Mouse (Mus musculus): ENCODE data around the gene Fkbp2.

DNA sequence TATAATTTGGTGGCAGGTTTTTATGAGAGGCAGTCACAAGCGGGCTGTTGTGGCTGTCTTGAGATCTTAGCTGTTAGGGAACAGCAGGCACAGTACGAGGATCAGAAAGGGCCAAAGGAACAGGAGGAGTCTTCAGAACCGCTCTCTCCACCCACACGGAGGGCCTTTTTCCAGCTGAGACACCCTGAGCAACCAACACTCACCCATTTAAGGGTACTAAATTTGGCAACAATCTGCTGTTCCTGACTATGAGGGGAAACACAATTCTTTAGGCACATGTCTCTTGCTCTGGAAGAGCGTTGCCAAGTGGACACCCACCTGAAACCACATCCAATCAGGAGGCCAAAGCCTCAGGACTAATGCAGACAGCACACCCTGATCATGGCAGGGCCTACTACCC lies 49.2 kb upstream of the Fkbp2 start:
- no peak for TF ChIP-seq HCFC1 (IDR thresholded peaks at IDR 0.05; ENCODE audit: borderline replicate concordance, insufficient read depth, low read length)
- no peak for TF ChIP-seq MAFK (IDR thresholded peaks at IDR 0.05; ENCODE audit: insufficient read depth, low read depth, low read length)
- TF ChIP-seq ZNF384 (IDR thresholded peaks at IDR 0.05; ENCODE audit: low read depth, low read length), result no peak
- TF ChIP-seq ZC3H11A (IDR thresholded peaks at IDR 0.05; ENCODE audit: borderline replicate concordance, low read depth, low read length), result no peak

Measured in ES-E14 (cell line).